Mouse (Mus musculus): ENCODE data around the gene Rps6ka5.

Gene Rps6ka5

DNA sequence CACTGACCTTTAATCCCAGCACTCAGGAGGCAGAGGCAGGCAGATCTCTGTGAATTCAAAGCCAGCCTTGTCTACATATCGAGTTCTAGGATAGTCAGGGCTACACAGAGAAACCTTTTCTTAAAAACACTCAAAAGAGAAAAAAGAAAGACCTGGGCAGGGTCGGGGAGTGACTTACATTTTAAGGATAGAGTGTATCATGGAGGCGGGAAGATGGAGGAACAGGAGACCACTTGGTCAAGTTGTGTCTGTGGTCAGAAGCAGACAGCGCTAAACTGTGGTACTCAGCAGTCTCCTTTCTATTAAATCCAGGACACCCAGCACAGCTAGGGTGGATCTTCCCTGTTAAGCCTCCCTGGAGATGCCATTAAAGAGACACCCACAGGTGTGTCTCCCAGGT lies at the start of gene Rps6ka5:
Gene Rps6ka5 (minus strand): TSS at position 333 of the 400 bp plus-strand sequence.
- DNase-seq (ENCODE audit: low spot score), result no peak

DNA sequence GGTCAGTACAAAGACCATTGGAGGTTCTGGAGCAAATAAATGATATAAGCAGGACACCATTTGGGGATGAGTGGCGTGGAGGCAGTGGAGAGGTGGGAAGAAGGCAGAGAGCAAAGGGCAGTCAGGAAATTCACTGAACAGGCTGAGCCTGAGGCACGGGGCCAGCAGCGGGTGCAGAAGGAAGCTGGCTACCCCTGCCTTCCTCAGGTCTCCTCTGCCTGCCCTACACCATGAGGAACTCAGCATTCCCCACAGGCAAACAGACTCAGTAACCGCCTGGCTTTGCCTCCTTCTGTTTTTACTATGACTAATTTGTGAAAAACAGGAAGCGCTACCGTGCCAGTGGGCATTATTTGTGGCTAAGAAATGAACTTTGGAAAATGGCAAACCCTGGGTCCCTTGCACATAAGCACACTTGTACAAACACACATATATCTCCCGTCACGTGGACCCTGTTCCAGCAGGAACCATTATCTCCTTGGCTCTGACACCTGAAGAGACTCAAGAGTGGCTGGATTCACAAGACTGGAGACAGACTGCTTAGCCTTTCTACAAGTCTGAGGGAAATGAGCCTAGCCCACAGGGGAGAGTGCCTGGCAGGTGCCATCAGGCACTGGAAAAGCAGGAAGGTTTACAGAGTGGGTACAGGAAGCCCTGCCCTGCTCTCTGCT lies 49.3 kb upstream of the Rps6ka5 start:
- no peak for DNase-seq (ENCODE audit: low spot score)

GRCm38 (mm10) chr12:100775291-100775690 lies 48.5 kb upstream of the Rps6ka5 start:
- no peak for DNase-seq (ENCODE audit: low spot score)

GRCm38 (mm10) chr12:100774756-100775155 lies 48.0 kb upstream of the Rps6ka5 start:
- DNase-seq (ENCODE audit: low spot score), result no peak

DNA sequence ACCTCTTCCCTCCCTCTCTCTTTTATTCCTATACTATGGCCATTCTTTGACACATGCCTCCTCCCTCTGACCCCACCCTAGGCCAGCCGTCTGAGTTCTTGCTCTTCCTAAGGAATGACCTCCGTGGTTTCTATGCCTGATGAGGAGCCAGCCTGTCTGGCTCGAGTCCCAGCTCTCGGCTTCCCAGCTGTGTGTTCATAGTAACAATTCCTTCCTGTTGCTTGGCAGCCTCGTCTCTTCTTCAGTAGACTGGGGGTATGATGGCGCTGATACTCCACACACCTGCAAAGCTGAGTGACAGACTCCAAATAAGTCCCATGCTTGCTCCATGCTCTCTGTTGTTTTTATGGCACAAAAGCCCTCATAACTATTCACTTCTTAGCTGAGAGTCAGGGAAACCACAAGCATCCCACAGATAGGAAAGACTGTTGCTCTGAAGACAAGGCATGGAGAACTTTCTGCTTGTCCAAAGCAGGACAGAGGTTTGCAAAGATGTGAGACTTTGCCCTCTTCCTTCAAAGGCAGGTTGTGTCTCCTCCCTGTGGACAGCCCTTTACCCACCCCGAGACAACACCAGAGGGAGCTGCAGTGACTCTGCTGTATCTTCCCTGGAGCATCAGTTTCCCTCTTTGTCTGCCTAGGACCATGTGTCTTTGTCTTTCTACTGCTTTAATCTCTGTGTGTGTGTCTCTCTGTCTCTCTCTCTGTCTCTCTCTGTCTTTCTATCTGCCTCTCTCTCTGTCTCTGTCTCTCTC lies 45.6 kb upstream of the Rps6ka5 start:
- no peak for DNase-seq (ENCODE audit: low spot score)

- DNase-seq (ENCODE audit: low spot score), result no peak
Observed at GRCm38 (mm10) chr12:100770765-100771164, 44.0 kb upstream of the Rps6ka5 start.

DNA sequence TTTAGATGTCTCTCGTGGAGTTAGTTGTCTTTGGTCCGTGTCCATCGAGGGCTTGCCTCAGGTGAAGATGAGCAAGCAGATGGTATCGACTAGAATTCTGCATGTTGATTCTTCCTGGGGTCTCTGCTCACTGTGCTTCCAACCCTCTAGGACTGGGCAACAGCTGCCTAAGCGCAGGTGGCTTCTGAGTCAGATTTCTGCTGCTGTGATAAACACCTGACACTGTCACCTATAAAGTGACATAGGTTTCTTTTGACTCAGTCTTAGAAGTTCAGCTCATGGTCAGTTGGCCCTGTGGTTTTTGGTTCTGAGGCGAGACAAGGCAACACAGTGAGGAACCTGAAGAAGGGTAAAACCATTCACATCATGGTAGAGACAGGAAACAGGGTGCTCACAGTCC lies 43.1 kb upstream of the Rps6ka5 start:
- DNase-seq (ENCODE audit: low spot score), result no peak

GRCm38 (mm10) chr12:100764329-100765018 lies 37.7 kb upstream of the Rps6ka5 start:
- no peak for DNase-seq (ENCODE audit: low spot score)

- DNase-seq (ENCODE audit: low spot score), result no peak
Observed at GRCm38 (mm10) chr12:100762663-100763425, 36.1 kb upstream of the Rps6ka5 start.

- DNase-seq (ENCODE audit: low spot score), result no peak
Observed at GRCm38 (mm10) chr12:100757427-100757826, 30.6 kb upstream of the Rps6ka5 start.

GRCm38 (mm10) chr12:100753716-100754115 lies 26.9 kb upstream of the Rps6ka5 start:
- DNase-seq (ENCODE audit: low spot score), result no peak

GRCm38 (mm10) chr12:100752977-100753376 lies 26.2 kb upstream of the Rps6ka5 start:
- no peak for DNase-seq (ENCODE audit: low spot score)

DNA sequence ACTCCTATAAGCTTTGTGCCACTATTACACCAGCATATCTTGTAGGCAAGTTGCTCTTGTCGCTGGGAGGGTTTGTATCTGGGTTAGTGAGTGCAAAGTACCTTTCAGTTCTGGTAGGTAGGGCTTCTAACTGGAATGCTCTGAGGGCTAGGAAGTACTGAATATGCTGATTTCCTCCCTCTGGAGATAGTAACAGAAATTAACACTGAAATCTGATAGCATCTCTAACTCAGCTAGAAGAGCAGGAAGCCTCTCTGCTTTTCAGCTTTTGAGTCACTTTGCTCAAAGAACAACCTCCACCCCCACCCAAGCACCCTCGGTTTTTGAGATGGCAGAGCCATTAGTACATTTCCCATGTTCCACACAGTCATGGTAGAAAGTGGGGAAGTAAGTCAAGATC lies 15.7 kb upstream of the Rps6ka5 start:
- DNase-seq (ENCODE audit: low spot score), result no peak

- no peak for DNase-seq (ENCODE audit: low spot score)
Observed at GRCm38 (mm10) chr12:100740313-100740712, 13.5 kb upstream of the Rps6ka5 start.

DNA sequence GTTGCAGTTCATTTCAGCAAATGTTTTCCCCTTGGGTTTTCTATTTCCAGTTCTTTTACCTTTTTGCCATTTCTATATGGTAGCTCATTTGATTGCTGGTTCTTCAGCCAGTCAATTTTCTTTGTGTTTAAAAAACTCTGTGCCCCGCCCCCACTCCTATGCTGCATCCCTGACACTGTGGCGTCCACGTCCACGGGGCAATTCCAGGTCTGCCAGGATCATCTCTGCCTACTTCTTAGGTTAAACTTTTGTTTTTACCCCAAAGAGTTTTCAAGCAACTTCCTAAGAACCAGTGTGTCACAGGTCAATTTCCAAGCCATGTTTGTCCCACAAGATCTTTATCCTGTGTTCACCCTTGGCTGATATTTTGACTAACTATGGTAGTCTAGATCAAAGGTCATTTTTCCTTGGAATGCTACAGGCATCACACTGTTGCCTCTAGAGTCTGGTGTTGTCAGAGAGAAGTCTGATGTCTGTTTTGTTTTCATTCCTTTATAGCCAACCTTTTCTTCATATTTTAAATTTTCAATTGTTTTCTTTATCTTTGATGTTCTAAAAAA lies 12.3 kb upstream of the Rps6ka5 start:
- DNase-seq (ENCODE audit: low spot score), result no peak

- DNase-seq (ENCODE audit: low spot score), result no peak
Observed at GRCm38 (mm10) chr12:100738498-100738897, 11.7 kb upstream of the Rps6ka5 start.

DNA sequence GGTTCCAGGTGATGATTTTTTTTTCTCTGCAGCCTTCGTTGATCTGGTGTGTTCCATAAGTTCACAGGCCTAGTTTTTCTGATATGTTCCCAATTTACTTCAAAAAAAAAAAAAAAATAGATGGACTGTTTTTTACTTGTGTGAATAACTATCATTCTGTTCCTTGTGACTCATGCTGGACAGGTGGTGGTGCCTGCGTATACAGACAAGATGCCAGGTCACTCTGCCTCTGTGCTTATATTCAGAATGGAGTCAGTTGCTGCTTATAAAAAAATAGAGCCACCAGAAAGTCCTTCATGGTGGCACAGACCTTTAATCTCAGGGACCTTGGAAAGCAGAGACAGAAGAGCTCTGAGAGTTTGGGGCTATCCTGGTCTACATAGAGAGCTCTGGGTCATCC lies 8.8 kb upstream of the Rps6ka5 start:
- no peak for DNase-seq (ENCODE audit: low spot score)

DNA sequence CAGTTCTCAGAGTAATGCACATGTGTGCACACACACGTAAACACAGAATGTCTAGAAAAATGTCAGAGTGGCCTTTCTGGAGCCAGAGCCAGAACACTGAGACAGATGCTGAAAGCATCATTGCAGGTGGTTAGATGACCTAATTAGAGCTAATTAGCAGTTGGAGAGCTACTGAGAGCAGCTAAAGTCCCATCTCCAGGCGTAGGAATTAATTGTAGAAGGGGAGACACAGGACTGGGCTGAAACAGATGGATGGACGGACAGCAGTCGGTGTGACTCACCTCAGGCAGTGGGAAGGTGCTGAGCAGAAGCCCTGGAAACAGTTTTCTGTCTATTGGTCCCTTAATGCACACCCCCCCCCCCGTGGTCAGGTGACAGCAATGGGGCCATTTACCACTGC lies 8.4 kb upstream of the Rps6ka5 start:
- peak; percentile 12 for DNase-seq (ENCODE audit: low spot score)

DNA sequence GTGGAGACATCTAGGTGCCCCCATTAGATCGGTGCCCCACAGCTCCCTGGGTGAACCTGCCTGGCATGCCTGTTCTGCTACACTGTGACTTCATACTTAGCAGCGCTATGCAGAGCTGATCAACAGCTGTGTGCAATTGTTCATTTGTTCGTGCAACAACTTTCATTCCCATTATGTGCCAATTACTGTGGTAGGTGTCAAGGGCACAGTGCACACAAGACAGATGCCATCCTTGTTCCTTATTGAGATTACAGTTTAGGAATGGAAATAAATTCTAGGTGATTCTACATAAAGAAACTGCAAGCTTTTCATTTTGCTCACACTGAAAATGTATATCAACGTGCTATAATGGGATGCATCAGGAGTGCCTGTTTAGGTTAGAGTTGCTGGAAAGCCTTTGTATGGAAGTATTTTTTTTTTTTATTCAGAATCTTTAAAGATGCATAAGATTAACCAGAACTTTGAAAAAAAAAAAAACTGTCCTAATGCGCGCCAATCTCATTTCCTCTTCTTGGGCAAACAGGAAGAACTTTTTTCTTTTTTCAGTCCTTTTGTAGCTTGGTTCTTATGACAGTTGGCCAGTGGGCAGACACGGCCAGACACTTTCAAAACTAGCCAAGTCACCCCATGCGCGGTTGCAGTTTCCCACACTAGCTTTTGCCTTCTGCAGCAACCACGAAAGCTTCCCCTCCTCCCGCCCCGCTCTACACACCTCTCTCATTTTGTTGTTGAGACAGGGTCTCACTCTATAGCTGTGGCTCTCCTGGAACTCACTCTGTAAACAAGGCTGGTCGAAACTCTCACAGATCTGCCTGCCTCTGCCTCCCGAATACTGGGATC lies 2.1 kb upstream of the Rps6ka5 start:
- DNase-seq (ENCODE audit: low spot score), result no peak

DNA sequence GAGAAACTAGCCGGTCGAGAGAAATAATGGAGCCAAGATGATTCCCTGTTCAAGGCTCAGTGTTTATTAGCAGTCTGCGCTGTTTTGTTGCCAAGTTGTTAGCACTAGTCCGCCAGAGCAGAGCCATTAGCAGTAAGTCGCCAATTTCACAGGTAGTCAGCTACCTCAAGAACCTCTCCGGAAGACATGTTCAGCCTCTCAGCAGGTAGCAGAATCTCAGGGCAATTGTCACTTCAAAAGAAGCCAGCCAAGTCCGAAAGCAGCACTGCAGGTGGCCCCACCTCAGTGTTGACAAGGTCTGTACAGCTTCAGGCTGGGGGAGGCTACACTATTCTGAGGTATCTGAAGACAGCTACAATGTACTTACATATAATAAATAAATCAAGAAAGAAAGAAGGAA lies 1.1 kb upstream of the Rps6ka5 start:
- DNase-seq (ENCODE audit: low spot score), result no peak

DNA sequence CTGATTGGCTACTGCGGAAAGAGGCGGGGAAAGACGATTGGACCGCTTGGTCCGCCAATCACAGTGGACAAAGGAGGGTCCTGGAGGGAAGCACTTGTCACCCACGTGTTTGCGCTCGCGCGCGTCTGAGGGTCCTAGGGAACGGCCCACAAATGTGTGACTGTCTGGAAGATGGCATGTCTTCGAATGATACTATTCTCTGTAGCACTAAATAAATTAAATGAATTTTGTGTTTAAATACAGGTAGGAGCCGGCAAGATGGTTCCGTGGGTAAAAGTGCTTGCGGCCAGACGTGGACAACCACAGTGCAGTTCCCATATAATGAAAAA lies 1.4 kb downstream of the Rps6ka5 start:
- no peak for DNase-seq (ENCODE audit: low spot score)

All from MN1 (cell line).